Mouse (Mus musculus): ENCODE results near the gene Olfr1113. TPM values are rescaled to one million over a fixed set of nuclear protein-coding genes. Genes with fewer than 3 reads are reported as not detected.

Gene Olfr1113
- not detected for total RNA-seq (2023)

DNA sequence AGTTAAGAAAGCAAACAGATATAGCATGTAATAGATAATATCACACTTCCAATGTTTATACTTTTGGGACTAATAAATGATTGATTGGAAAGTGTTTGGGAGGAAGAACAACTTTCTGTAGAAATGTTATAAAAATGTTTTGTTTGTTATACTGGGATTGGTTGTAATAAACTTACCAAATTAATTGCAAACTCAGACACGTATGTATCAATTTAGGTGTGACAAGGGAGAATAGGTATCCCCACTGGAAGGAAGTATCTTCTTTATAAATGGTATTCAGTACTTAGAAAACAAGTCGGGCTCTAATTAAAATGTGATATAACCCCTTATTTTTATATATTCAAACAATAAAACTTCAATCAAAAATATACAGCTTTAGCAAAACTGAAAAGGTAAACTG lies at the start of gene Olfr1113:
TSS of gene Olfr1113 (plus strand) at position 301 of the 400 bp plus-strand sequence.

DNA sequence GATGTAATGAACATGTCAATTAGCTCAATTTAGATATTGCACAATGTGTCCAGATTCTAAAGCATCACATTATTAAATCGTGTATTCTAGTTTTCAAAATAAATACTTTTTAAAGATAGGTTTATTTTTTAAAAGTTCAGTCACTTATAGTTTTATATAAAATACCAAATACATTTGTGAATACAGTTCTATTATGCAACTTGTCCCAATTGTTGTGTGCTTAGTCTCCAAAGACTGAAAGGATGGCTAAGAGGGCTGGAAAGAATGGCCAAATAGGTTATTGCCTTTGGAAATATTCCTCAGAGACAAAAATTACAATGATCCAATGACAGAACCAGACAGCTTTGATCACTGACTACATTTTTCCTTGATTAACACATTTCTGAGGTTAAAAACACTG lies 21.3 kb upstream of the Olfr1113 start, which contains the start of gene Olfr1112:
TSS of gene Olfr1112 (plus strand) at position 301 of the 400 bp plus-strand sequence.

DNA sequence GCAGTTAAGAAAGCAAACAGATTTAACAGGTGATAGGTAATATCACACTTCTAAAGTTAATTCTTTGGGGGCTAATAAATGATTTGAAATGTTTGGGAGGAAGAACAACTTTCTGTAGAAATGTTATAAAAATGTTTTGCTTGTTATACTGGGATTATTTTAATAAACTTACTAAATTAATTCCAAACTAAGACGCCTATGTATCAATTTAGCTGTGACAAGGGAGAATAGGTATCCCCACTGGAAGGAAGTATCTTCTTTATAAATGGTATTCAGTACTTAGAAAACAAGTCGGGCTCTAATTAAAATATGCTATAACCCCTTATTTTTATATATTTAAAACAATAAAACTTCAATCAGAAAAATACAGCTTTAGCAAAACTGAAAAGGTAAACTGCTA lies 38.9 kb downstream of the Olfr1113 start, which contains the start of gene Olfr1115:
TSS of gene Olfr1115 (plus strand) at position 301 of the 400 bp plus-strand sequence.

Other genes with a start within 250 kb of the Olfr1113 start
- gene Olfr1099, start 248.3 kb upstream of the Olfr1113 start, total RNA-seq (2023) = not detected
- gene Olfr1100, start 229.0 kb upstream of the Olfr1113 start, total RNA-seq (2023) = not detected
- gene Olfr1101, start 217.7 kb upstream of the Olfr1113 start, total RNA-seq (2023) = not detected
- gene Olfr1102, start 210.6 kb upstream of the Olfr1113 start, total RNA-seq (2023) = not detected
- gene Olfr1104, start 181.9 kb upstream of the Olfr1113 start, total RNA-seq (2023) = not detected
- gene Olfr1105, start 172.4 kb upstream of the Olfr1113 start, total RNA-seq (2023) = not detected
- not detected for gene Olfr1106, start 156.7 kb upstream of the Olfr1113 start, total RNA-seq (2023)
- not detected for gene Olfr1107, start 133.2 kb upstream of the Olfr1113 start, total RNA-seq (2023)
- gene Olfr1109, start 113.0 kb upstream of the Olfr1113 start, total RNA-seq (2023) = not detected
- gene Olfr259, start 94.4 kb upstream of the Olfr1113 start, total RNA-seq (2023) = not detected
- not detected for gene Olfr1110, start 68.7 kb upstream of the Olfr1113 start, total RNA-seq (2023)
- not detected for gene Olfr1111, start 56.3 kb upstream of the Olfr1113 start, total RNA-seq (2023)
- gene Olfr1112, start 21.2 kb upstream of the Olfr1113 start, total RNA-seq (2023) = not detected
- gene Olfr1115, start 39.0 kb downstream of the Olfr1113 start, total RNA-seq (2023) = not detected
- not detected for gene Olfr1116, start 58.6 kb downstream of the Olfr1113 start, total RNA-seq (2023)
- gene Olfr1118, start 98.6 kb downstream of the Olfr1113 start, total RNA-seq (2023) = not detected
- gene Olfr1120, start 145.8 kb downstream of the Olfr1113 start, total RNA-seq (2023) = not detected
- gene Olfr1121, start 160.9 kb downstream of the Olfr1113 start, total RNA-seq (2023) = not detected
- not detected for gene Olfr1122, start 176.9 kb downstream of the Olfr1113 start, total RNA-seq (2023)
- gene Olfr1123, start 207.7 kb downstream of the Olfr1113 start, total RNA-seq (2023) = not detected
- not detected for gene Olfr1124, start 221.3 kb downstream of the Olfr1113 start, total RNA-seq (2023)
- gene Olfr1126, start 245.0 kb downstream of the Olfr1113 start, total RNA-seq (2023) = not detected

Measured in neutrophil, adult 83 days (primary cell).